Mouse (Mus musculus) kidney, postnatal 36 days (tissue): ENCODE results near the gene Adam12.

ENCODE experiments used
- DNase-seq, 2 experiments: peaks; one replicate each; pipeline ENCODE4 v3.0.0; 2021 to 2022; ENCODE audit warnings: mixed read lengths in 2 of 2

Gene Adam12

DNA sequence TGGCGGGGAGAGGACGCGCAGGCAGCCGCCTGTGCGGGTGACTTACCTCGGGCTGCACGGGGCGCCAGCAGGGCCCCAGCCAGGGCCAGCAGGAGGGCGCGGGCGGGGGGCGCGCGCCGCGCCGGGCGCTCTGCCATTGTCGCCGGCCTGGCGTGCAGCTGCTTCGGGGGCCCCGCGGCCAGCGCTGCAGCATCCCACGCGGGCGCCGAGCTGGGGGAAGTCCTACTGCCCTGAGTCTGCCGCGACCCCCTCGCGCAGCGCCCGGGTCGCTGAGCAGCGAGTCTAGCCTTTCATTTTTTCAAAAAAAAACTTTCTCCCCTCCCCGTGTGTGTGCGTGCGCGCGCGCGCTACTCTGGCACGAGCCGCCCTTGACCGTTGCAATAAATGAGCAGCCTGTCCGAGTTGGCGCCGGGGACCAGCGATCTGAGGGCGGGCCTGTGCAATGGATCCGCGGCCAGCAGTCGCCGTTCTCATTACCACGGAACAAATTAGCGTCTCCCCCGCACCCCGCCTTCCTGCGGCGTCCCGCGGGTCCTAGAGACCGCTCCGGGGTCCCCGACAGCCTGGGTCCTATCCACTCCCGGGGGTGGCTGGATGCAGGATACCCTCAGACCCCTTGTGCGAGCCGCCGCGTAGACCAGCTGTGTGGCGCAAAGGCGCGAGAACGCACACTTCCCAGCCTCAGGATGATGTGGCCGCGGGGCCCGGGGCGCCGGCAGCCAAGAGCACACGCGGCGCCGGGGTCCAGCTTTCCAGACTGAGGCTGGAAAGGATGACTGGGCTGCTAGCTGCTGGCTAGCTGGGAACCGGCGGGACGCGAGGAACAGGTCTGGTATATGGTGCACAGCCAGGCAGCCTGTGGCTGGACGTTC lies 7.0 kb downstream of the Adam12 start:
- DNase-seq: peak; percentile 32 to 71

DNA sequence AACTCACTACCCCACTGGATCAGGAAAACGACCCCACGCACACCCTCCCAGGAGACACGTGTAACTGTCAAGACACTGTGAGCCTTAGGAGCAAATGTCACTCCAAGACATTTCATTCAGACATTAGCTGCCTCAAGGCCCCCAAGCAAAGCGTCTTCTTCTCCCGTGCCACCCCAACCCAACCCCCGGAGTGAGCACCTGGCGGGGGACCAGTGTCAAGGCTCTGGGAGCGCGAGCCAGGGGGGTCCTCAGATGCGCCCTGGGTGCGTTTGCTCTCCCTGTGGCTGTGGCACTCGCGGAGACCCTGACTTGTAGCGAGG lies 7.6 kb downstream of the Adam12 start:
- DNase-seq: no peak

DNA sequence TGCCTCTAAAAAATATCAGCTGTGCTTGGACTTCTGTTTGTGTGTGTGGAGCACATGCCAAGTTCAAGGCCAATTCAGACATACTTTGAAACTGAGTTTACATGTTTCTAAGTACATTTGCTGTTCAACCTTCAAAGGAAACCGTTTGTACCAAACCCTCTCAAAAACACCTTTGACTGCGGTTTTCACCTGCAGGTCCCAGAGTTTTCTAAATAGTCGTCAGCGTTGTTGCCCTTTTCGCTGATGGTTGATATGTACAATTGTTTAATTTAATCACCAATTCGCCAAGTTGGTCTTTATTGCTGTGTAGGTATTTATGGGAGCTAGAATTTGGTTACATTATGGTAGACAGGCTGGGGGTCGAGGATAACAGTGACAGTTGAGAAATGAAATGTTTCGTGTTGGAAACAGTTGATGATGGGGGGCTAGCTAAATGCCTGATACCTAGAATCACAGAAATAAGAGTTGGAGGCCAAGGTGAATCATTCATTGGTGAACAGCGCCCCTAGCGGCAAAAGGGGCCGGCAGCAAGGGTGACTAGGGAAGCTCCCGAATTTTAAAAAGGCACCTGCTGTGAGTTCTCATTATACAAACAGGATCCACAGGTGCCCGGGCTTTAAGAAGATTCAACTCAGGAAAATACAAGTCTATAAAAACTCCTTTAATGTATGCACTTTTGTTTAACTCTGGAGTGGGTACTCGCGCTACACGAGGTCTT lies 8.3 kb downstream of the Adam12 start:
- DNase-seq: peak; percentile 73 to 92

DNA sequence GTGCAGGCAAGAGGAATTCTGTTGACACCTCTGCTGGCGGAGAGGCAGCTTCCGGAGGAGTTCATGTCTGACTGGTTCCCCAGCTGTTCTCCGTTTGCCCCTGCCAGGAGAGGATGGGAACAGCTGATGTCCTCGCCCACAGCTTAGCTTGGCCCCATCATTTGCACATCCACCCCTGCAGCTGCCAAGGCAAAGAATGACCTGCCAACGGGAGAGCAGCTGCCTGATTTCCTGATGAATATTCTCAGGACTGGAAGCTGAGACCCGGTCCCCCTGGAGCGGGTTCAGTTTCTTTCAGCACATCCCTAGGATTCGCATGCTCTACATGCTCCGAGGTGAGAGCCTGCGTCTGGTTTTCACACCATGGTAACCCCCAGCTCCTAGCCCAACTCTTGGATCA lies 24.0 kb downstream of the Adam12 start:
- no peak for DNase-seq

GRCm38 (mm10) chr7:134193089-134193488 lies 38.9 kb downstream of the Adam12 start:
- DNase-seq: peak in 1 of 2 experiments; percentile 10

- no peak for DNase-seq
Measured at GRCm38 (mm10) chr7:134190101-134190500, 41.8 kb downstream of the Adam12 start.

GRCm38 (mm10) chr7:134188565-134188964 lies 43.4 kb downstream of the Adam12 start:
- peak; percentile 37 to 65 for DNase-seq

DNA sequence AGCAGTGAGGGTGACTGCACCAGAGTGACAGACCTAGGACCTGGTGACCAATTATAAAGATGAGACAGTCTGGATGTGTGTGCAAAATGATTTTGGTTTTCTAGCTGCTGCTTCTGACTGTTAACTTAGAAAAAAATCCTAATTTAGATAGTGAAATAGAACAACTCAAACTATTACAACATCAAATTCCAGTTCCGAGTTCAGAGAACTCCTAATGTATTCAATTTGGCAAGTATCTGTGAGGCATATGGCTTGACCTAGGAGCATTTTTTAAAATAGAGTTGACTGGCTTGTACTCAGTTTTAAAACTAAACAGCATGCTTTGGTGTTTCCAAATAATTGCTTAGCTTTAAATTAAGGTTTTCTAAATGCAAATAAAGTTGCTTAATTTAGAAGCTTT lies 44.0 kb downstream of the Adam12 start:
- no peak for DNase-seq

DNA sequence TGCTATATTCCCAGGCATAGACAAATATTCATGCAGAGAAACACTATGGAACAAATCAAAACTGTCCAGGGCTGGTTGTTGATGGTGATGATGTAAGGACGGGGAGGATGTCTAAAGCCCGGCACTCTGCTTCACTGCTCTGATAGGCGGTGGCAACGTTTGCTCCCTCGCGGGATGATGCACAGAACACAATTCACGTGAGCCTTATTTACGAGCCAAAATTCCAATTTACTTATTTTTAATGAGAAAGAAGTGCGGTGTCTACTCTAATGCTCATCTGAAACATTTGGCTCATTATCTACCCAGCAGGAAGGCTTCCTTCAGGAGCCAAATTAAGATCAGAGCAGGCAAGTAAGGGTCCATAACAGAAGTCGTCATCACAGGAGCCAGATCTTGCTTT lies 45.4 kb downstream of the Adam12 start:
- no peak for DNase-seq

DNA sequence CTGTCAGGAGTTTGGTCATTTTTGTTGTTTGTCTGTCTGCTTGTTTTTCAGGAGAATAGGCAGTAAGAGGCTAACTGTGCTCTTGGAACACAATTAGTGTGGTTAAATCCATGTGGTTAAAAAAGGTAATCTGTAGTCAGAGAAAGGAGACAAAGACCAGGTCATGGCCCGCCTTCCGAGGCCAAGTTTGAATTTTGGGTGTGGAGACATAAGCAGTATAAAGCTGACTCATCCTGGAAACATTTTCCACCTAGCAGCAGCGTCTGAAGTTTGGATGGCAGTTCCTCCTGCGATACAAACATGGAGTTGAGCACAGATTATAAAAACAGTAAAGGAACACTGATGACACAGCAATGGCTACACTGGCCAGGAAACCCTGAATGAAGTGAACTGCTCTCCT lies 46.2 kb downstream of the Adam12 start:
- DNase-seq: peak; percentile 47 to 52

GRCm38 (mm10) chr7:134181717-134182116 lies 50.2 kb downstream of the Adam12 start:
- no peak for DNase-seq

DNA sequence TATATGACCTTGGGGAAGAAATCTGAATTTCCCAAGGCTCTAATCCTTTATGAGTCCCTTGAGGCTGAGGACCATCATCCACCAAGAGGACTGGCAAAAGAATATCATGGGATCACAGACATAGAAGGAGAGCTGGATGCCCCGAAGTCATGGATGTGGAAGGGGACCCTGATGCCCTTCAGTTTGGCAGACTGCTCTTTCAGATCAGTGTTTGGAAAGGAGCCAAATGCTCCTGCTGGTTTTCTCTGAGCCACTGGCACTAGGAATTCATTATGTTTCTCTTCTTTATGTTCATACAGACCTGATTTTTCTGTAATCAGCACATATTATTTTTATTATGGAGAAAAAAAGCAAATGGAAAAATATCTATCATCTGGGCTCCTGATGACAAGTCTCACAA lies 50.9 kb downstream of the Adam12 start:
- DNase-seq: no peak

DNA sequence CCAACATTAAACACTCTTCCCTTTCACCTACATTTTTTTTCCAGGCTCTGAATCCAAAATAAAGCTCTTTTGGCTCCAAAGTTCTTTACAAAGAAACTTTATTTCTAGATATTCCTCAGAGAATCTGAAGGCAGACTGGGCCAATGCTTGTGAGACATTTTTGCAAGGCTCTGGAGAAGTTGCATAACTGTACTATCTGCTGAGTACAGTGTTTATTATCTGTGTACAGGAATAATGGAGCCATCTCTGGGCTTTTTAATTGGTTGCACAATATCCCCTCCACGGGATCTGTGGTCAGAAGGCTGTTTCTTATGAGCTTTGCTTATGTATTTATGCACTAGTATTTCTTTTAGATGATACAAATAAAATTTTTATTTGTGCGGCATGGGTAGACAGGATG lies 54.9 kb downstream of the Adam12 start:
- DNase-seq: peak in 1 of 2 experiments; percentile 42

GRCm38 (mm10) chr7:134175201-134175600 lies 56.7 kb downstream of the Adam12 start:
- no peak for DNase-seq

DNA sequence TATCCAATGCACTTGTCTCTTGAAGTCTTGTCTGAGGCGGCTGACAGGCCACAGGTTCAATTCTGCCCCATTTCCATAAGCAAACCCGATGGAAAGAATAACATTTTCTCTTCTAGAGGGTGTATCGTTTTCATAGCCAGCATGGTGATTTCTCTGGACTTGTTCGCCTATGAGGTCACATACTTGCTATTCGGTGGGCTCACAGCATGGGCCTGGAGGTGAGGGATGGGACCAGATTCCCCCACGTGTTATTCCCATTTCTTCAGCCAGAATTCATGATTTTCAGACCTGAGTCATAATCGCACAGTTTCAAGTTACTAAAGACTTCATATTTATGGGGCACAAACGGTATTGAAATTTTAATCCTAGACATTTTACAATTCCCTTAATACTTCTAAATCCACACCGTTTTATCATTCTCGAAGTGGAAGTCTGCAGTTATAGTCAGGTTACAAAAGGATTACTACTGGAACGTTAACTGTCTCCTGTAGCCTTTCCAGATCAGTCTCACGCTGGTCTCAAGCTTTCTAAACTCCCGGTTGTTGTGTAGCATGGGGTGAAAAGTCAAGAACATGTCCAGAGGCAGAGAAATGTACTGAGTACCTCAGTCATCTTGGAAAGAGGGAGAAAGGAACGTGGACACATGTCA lies 58.4 kb downstream of the Adam12 start:
- no peak for DNase-seq

DNA sequence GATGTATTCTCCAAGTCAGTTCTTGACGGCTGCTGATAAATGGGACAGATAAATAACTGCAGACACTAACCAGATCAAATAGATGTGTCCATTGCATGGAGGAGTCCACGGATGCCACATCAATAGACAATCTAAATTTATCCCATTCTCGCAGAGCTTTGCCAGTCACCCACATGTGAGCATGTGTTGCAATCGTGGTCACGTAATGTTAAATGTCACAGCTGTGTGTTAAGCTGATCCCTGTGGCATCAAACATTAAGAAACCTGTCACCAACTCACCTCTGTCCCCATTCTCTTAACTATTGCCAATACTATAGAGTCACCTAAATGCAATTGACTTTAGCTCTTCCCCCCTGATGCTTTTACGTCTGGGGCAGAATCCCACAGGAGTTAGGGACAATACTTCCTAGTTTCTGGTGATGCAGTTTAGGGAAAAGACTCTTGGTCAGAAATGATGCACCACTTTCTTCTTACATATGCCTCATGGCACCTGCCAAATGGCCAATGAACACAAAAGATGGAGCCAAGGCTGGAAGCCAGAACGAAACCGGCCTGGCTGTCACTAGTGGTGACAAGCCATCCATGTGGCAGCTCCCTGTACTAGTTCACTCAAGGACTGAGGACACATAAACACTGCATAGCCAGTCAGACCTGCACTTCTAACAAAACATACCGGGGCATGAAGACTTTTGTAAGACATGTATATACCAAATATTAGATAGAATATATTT lies 61.6 kb downstream of the Adam12 start:
- no peak for DNase-seq

GRCm38 (mm10) chr7:134169780-134170179 lies 62.2 kb downstream of the Adam12 start:
- no peak for DNase-seq

GRCm38 (mm10) chr7:134167586-134167985 lies 64.4 kb downstream of the Adam12 start:
- DNase-seq: no peak

DNA sequence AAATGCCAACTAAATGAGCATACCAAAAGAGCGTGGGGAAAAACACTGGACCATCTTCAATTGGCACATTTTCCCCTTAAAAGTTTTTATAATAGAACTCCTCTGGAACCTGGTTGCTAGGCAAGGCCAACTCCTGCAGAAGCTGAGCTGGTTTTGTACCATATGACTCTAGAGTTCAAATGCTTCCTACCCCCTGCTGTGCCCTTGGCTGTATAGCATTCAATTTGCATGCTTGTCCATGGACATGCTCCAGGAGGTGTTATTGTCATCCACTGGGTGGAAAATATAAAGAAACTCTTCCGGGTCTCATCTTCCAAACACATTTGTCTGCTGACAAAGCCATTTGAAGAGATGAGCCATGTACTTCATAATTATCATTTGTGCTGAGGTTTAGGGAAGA lies 68.2 kb downstream of the Adam12 start:
- DNase-seq: no peak

- DNase-seq: peak in 1 of 2 experiments; percentile 20
Measured at GRCm38 (mm10) chr7:134162886-134163285, 69.1 kb downstream of the Adam12 start.

- DNase-seq: no peak
Measured at GRCm38 (mm10) chr7:134159608-134160007, 72.3 kb downstream of the Adam12 start.

GRCm38 (mm10) chr7:134151330-134151729 lies 80.6 kb downstream of the Adam12 start:
- DNase-seq: no peak

- no peak for DNase-seq
Measured at GRCm38 (mm10) chr7:134150305-134150704, 81.6 kb downstream of the Adam12 start.
